Mouse (Mus musculus) intestine, embryonic 14.5 days (tissue): ENCODE results near the gene Pdlim7. TPM values are rescaled to one million over a fixed set of nuclear protein-coding genes. Genes with fewer than 3 reads are reported as not detected.

ENCODE experiments used
- ATAC-seq: fragments of 200-750 bp; cut with Nextera tagmentation; replicated peaks from 2 replicates; pipeline ENCODE4 v1.8.0; 2017; ENCODE audit warnings: low read depth, moderate number of reproducible peaks, moderate TSS enrichment, moderate library complexity; ENCODE audit not compliant: low FRiP score, low TSS enrichment
- DNase-seq: peaks from one replicate; pipeline ENCODE4 v3.0.0-alpha.2; 2018; ENCODE audit warnings: low spot score
- H3K27ac ChIP-seq: fragments of 300-500 bp; sonication (generic); 2 replicates; pipeline ENCODE4 v1.5.1; 2014; ENCODE audit warnings: low read depth, mild to moderate bottlenecking, control low read depth
- H3K27me3 ChIP-seq: fragments of 300-500 bp; sonication (generic); replicated peaks from 2 replicates; pipeline ENCODE4 v1.6.1; 2014; ENCODE audit warnings: low read length, control low read depth; ENCODE audit not compliant: control insufficient read depth, insufficient read depth
- H3K36me3 ChIP-seq: fragments of 300-500 bp; sonication (generic); 2 replicates; pipeline ENCODE4 v1.6.1; 2014; ENCODE audit warnings: low read length, control low read depth; ENCODE audit not compliant: control insufficient read depth, insufficient read depth
- H3K4me1 ChIP-seq: fragments of 300-500 bp; sonication (generic); replicated peaks from 2 replicates; pipeline ENCODE4 v1.6.1; 2014; ENCODE audit warnings: low read length, control low read depth, mixed read lengths; ENCODE audit not compliant: control insufficient read depth, insufficient read depth
- H3K4me2 ChIP-seq: fragments of 300-500 bp; sonication (generic); 2 replicates; pipeline ENCODE4 v1.6.1; 2014; ENCODE audit warnings: low read length
- H3K4me3 ChIP-seq: fragments of 300-500 bp; sonication (generic); 2 replicates; pipeline ENCODE4 v1.5.1; 2014; ENCODE audit warnings: low read depth, low read length, control low read depth, mixed read lengths
- H3K9ac ChIP-seq: fragments of 300-500 bp; sonication (generic); 2 replicates; pipeline ENCODE4 v1.6.1; 2014; ENCODE audit warnings: mild to moderate bottlenecking, low read length
- H3K9me3 ChIP-seq: fragments of 300-500 bp; sonication (generic); 2 replicates; pipeline ENCODE4 v1.6.1; 2016; ENCODE audit warnings: low read length, control low read depth; ENCODE audit not compliant: control insufficient read depth
- WGBS: fragments of 180-500 bp; shearing (Covaris S2); extraction: QIAGEN DNeasy Blood & Tissue Kit; methylation state at CpG from one replicate; pipeline ENCODE4 v1.1.7; 2014; 5-methylcytosine and 5-hydroxymethylcytosine counted together
- polyA plus RNA-seq: library from polyadenylated mRNA; unstranded; fragments of >200 nt; fragmentation: Nextera tagmentation; extraction: Ambion mirVana; gene quantifications from 2 replicates; pipeline ENCODE4 v1.2.1, GENCODE M21; 2014

Gene Pdlim7
- polyA plus RNA-seq, 1 experiment from 2014 or later = 253 TPM

DNA sequence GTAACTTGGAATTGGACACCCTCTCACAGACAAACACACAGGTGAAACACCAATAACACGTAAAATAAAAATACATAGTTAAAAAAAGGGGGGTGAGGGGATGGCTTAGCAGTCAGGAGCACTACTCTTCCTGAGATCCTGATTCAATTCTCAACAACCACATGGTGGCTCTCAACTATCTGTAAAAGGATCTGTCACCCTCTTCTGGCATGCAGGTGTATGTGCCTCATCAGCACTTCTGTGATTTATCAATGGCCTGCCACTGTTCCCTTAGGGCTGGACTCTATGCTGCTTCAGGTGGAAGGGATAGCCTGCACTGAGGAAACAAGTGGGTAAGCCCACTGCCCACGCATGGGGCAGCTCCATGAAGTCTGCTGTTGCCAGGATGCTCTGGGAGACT lies 27.5 kb upstream of the Pdlim7 start:
- Histone ChIP-seq H3K27me3 (no peaks in the 10 kb centered on the region), H3K9ac (no peak overlapping the region), H3K4me3 (no peak overlapping the region), H3K4me1 (no peaks in the 10 kb centered on the region), H3K4me2 (no peak overlapping the region), H3K27ac (no peak overlapping the region), H3K9me3 (no peaks in the 10 kb centered on the region), H3K36me3 (peaks cover 84% of the 10 kb centered on the region)
- ATAC-seq = no peak
- 90% methylated on average over 2 of the region's 2 CpGs for WGBS
- DNase-seq = no peak

DNA sequence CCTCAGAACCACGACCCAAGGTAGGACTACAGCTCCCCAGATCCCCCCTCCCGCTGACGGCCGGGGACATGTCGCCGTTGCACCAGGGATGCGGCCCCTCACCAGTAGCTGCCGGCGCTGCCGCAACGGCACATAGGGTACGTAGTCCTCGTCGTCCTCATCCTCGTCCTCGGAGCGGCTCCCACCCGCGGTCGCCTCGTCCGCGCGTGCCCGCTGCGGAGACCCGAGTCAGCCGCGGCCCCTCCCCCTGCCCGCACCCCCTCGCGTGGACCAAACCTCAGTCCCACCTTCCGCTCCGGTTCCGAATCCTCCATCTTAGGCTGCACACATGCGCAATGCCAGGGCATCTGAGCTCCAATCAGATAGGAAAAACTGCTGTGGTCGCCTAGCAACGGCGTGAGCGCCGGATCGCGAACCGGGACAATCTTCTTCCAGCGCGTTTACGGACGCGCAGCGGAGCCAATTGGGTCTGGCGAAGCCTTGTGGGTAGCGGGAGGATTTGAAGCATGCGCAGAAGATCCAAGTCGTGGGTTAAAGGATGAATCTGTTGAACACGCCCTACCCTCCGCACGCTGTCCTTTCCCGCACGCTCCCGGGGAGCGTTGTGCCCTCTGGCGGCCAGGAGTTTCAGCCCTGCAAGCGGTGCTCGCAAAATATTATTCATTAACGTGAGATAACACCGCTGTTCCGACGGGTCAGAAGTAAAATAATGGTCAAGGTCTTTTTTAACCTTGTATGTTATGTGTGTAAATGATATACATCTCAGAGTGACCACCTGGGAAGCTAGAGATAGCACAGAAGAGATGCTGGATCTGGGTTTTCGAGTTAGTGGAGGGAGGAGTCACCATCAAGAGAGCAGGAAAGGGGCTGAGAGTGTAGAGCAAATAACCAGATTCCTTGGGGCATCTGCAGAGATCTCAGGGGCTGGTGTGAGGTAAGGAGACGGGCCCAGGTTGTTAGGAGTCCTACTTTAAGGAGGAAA lies 23.0 kb upstream of the Pdlim7 start, which contains the start of gene Ddx41:
Ddx41 (minus strand) TSS at position 465 of the 982 bp plus-strand sequence.
- H3K4me2 ChIP-seq = peak within 1 kb of the TSS; percentile 70
- H3K4me3 ChIP-seq = peak within 1 kb of the TSS; percentile 83
- 0 out of 2 replicates have a peak, but pooled peaks cover 4% of the 10 kb centered on the region for H3K4me1 ChIP-seq
- no peaks in the 10 kb centered on the region for H3K9me3 ChIP-seq
- ATAC-seq = peak; percentile 98
- WGBS = under 1% methylated on average over 70 of the region's 70 CpGs
- peak within 1 kb of the TSS; percentile 69 for H3K9ac ChIP-seq
- DNase-seq = peak; percentile 99
- no peak within 1 kb of the TSS; the same call in 1 of the 2 replicates for H3K27ac ChIP-seq
- H3K27me3 ChIP-seq = no peaks in the 10 kb centered on the region
- peaks cover 71% of the 10 kb centered on the region for H3K36me3 ChIP-seq

DNA sequence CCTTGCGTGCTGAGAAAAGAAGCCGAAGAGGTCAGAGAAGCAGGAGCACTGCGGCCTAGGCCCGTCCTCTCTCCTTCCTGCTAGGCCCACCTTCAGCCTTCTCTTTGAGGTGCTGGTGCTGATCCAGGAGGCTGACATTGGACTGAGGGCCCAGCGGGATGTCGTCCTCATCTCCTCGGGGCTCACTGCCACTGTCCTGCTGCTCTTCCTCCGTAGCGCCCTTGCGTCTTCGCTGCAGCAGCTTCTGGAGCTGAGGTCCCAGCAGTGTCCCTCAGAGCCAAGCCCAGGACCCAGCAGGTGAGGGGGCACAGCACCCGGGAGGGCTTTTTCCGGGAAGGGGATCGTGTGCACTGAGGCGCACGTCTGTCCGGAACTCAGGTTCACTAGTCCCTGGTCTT lies 22.3 kb upstream of the Pdlim7 start:
- ATAC-seq = peak; percentile 22
- H3K27ac ChIP-seq = no peak overlapping the region; the same call in 1 of the 2 replicates

DNA sequence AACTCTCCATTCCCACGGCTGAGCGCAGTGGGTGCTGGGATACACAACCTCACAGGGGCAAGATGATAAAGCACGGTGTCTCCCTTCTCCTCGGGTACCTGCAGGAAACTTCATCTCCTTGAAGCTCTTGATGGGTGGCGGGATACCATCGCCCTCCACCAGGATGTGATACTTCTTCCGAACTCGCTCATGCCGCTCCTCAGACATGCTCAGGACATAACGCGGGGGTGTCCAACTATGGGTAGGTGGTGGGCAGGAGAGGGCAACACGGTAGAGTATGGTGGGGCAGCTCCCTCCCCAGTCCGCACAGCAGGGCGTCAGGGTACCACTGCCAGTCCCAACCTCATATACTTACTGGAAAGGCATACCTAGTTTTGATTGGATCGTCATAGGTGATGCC lies 21.7 kb upstream of the Pdlim7 start:
- H3K4me3 ChIP-seq = no peak overlapping the region
- H3K4me2 ChIP-seq = peak overlapping the region; percentile 70
- 0 out of 2 replicates have a peak, but pooled peaks cover 4% of the 10 kb centered on the region for H3K4me1 ChIP-seq
- DNase-seq (no peak), ATAC-seq (no peak)
- no peak overlapping the region for H3K9ac ChIP-seq
- no peaks in the 10 kb centered on the region for H3K9me3 ChIP-seq
- H3K27ac ChIP-seq = no peak overlapping the region
- H3K36me3 ChIP-seq = peaks cover 69% of the 10 kb centered on the region
- no peaks in the 10 kb centered on the region for H3K27me3 ChIP-seq
- 91% methylated on average over 15 of the region's 15 CpGs for WGBS

More for the DNA sequence above, 22.3 kb upstream of the Pdlim7 start:
- WGBS = 16% methylated on average over 17 of the region's 17 CpGs
- H3K9ac ChIP-seq = peak overlapping the region; percentile 69
- H3K36me3 ChIP-seq = peaks cover 69% of the 10 kb centered on the region
- peak overlapping the region; percentile 70 for H3K4me2 ChIP-seq
- H3K27me3 ChIP-seq = no peaks in the 10 kb centered on the region
- H3K4me3 ChIP-seq = peak overlapping the region; percentile 83
- no peak for DNase-seq
- 0 out of 2 replicates have a peak, but pooled peaks cover 4% of the 10 kb centered on the region for H3K4me1 ChIP-seq
- H3K9me3 ChIP-seq = no peaks in the 10 kb centered on the region

DNA sequence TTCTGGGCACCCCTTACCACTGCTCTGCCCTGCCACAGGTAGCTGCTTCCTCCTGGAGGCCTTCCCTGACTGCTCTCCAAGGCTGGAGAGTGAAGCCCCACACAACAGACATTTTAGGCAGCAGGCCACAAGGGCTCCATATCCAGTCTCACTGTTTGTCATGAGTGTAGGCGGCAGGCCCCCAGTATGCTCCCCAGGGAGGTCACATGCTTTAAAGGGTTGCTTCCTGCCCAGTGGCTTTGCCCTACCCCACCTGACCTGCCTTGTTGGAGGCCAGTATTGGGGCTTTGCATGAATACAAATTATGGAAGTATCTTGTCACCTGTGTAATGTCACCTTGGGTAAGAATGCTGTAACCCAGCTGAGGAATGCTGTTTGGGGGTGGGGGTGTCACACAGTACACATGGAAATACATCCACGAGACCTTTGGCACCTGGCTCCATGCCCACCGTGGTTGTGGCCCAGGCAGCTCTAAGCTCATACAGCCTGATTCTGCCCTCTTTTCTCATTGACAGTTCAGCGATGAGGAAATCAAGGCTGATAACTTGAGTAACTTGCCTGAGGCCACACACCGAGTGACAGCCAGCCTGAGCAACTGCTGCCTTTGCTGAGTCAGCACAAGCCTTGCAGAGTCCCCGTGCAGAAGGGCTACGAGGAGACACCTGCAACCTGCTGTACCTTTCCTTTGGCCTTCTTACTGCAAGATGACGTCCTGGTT lies 15.9 kb upstream of the Pdlim7 start, which contains the start of gene Dok3:
Dok3 (minus strand) TSS at position 99 of the 718 bp plus-strand sequence.
- no peak within 1 kb of the TSS for H3K4me2 ChIP-seq
- no peak within 1 kb of the TSS for H3K9ac ChIP-seq
- DNase-seq (no peak), ATAC-seq (no peak)
- 75% methylated on average over 8 of the region's 8 CpGs for WGBS
- H3K36me3 ChIP-seq = peaks cover 50% of the 10 kb centered on the region
- H3K27ac ChIP-seq = no peak within 1 kb of the TSS
- H3K4me3 ChIP-seq = no peak within 1 kb of the TSS
- no peaks in the 10 kb centered on the region for H3K4me1 ChIP-seq
- no peaks in the 10 kb centered on the region for H3K9me3 ChIP-seq
- no peaks in the 10 kb centered on the region for H3K27me3 ChIP-seq

DNA sequence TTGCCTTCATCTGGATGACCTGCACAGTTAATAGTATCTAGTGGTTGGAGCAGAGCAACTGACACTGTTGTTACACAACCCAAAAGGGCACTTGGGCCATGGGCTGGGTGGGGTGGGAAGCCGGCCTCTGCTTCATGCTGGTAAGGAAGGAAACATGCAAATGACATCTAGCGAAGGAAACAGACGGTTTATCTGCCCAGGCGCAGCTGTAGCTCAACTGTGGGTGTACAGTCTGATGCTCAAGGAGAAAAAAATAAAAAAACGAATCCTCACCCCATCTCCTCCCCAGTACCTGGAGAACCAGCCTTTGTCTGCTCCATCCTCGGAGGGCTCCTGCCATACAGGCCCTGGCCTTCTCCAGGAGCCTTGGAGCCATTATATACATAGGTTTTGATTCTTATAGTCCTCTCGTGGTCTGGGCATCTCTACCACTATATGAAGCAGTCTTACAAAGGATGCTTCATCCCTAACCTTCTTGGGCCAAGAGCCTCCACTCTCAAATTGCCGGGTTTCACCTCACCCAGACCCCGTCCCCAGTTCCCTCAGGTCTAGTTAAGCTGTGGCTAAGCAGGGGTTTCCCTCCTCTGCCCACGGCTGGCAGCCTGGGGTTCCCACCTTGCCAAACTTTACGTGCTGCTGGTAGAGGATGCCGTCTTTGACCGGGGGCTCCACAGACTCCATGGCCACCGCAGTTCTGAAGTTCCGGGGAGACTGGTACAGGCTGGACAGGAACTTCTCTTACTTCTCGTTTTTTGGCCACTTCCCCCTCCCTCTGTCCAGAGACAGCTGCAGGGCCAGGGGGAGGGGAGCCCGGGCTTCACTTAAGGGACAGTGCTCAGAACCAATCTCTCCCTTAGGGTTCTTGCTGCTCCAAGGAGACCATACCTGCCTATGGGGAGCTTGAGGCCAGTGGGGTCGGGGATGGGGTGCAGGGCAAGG lies 14.6 kb upstream of the Pdlim7 start:
- no peak overlapping the region for H3K4me3 ChIP-seq
- peaks cover 38% of the 10 kb centered on the region for H3K36me3 ChIP-seq
- no peak overlapping the region for H3K4me2 ChIP-seq
- no peak overlapping the region for H3K9ac ChIP-seq
- no peaks in the 10 kb centered on the region for H3K27me3 ChIP-seq
- no peaks in the 10 kb centered on the region for H3K4me1 ChIP-seq
- WGBS = 81% methylated on average over 18 of the region's 18 CpGs
- H3K27ac ChIP-seq = no peak overlapping the region
- ATAC-seq = no peak
- no peak for DNase-seq
- no peaks in the 10 kb centered on the region for H3K9me3 ChIP-seq

DNA sequence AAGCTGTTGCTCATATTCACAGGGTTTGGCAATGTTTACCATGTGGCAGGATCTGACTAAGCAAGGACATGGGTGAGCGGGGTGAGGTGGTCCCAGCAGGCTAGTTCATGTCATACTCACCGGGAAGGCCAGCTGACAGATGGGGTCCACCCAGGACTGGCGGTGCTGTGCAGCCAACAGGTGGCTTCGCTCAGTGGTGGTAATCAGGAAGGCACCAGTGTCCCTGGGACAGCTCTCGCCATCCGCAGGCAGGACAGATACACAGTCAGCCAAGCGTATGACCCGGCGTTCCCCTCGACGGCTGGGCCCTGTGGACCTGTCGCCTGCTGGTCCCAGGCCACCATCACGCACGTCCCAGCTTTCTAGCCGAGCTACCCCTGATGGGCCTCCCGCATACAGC lies 13.7 kb upstream of the Pdlim7 start:
- H3K36me3 ChIP-seq = peaks cover 31% of the 10 kb centered on the region
- H3K27me3 ChIP-seq = no peaks in the 10 kb centered on the region
- H3K9me3 ChIP-seq = no peaks in the 10 kb centered on the region
- no peaks in the 10 kb centered on the region for H3K4me1 ChIP-seq
- no peak overlapping the region for H3K4me3 ChIP-seq
- no peak for DNase-seq
- H3K4me2 ChIP-seq = no peak overlapping the region
- ATAC-seq = no peak
- H3K27ac ChIP-seq = no peak overlapping the region
- H3K9ac ChIP-seq = no peak overlapping the region
- WGBS = 83% methylated on average over 16 of the region's 16 CpGs
